Mouse (Mus musculus) left cerebral cortex, adult 2 months (tissue): ENCODE measurements around the gene Gm29427. TPM values are rescaled to one million over a fixed set of nuclear protein-coding genes. Genes with fewer than 3 reads are reported as not detected.

ENCODE experiments used
- DNase-seq, 2 experiments: peaks; one replicate each; pipeline ENCODE4 v3.0.0; 2021 to 2022; ENCODE audit warnings: low spot score in 2 of 2, mixed read lengths in 1 of 2; ENCODE audit errors: extremely low spot score in 1 of 2
- H3K27ac ChIP-seq: fragments of 200-600 bp; 2 replicates; pipeline ENCODE4 v1.8.1; 2022
- H3K4me3 ChIP-seq: fragments of 200-600 bp; 2 replicates; pipeline ENCODE4 v1.8.1; 2022
- CTCF ChIP-seq: fragments of 200-600 bp; IDR thresholded peaks from 2 replicates; pipeline ENCODE4 v1.8.1; 2022; ENCODE audit warnings: antibody characterized with exemption, mild to moderate bottlenecking, moderate library complexity
- intact Hi-C: fragments of 180-260 bp; cut with DNase I; formaldehyde crosslinking; loops from one replicate; pipeline ENCODE4 v1.15.1; 2025
- total RNA-seq, 2 experiments: library from RNA; stranded (reverse); gene quantifications; 2 replicates each; pipeline ENCODE4 v1.2.3; 2021

Gene Gm29427
- total RNA-seq, 2 experiments from 2014 or later: not detected

GRCm38 (mm10) chr1:130633761-130634410 lies 81.7 kb downstream of the Gm29427 start:
- peak; percentile 51 to 73 for DNase-seq
- peak; percentile 75 for TF ChIP-seq CTCF
- intact Hi-C loops: loop anchor here (1.0 to 10.0 kb wide), 2 partner anchors 59 to 86 kb away; no protein-coding TSS in a partner anchor
- Histone ChIP-seq H3K4me3 (no peak overlapping the region), H3K27ac (no peak overlapping the region)

- Histone ChIP-seq H3K27ac (no peak overlapping the region), H3K4me3 (no peak overlapping the region)
- no peak for DNase-seq
- no peak for TF ChIP-seq CTCF
- intact Hi-C loops: loop anchor here (10.0 kb wide), 1 partner anchor 59 kb away; no protein-coding TSS in a partner anchor
These were observed 82.3 kb downstream of the Gm29427 start for GRCm38 (mm10) chr1:130633316-130633715.

GRCm38 (mm10) chr1:130629521-130629920 lies 86.1 kb downstream of the Gm29427 start, which contains the start of gene Zp3r:
TSS of gene Zp3r (minus strand) at chr1:130629621.
- H3K27ac ChIP-seq: no peak within 1 kb of the TSS
- TF ChIP-seq CTCF: no peak
- no peak for DNase-seq
- H3K4me3 ChIP-seq: no peak within 1 kb of the TSS
- intact Hi-C loops: no loop called here

Other genes starting within 250 kb of the Gm29427 start
- gene Zp3r, start 86.2 kb downstream of the Gm29427 start, total RNA-seq: not detected
- not detected for gene C4bp, start 54.2 kb downstream of the Gm29427 start, total RNA-seq
- gene Yod1, start 1.5 kb upstream of the Gm29427 start, total RNA-seq: 10 to 100 TPM; 16.0 to 17.2 TPM
- 10 to 100 TPM; 43.3 to 45.7 TPM for gene Pfkfb2, start 13.5 kb upstream of the Gm29427 start, total RNA-seq
- 1 to 10 TPM; 1.3 to 1.7 TPM for gene AA986860, start 16.2 kb upstream of the Gm29427 start, total RNA-seq
- not detected for gene Fcamr, start 85.1 kb upstream of the Gm29427 start, total RNA-seq
- gene Pigr, start 110.9 kb upstream of the Gm29427 start, total RNA-seq: under 1 TPM in 1 of 2 experiments, not detected in 1; 0.14 TPM
- not detected for gene Fcmr, start 149.9 kb upstream of the Gm29427 start, total RNA-seq
- not detected for gene Il24, start 171.7 kb upstream of the Gm29427 start, total RNA-seq
- gene Il20, start 195.7 kb upstream of the Gm29427 start, total RNA-seq: not detected
- not detected for gene Il19, start 224.3 kb upstream of the Gm29427 start, total RNA-seq